Mouse (Mus musculus) erythroblast, embryonic 14.5 days (primary cell): ENCODE results near the gene Qrfp.

Experiments used
- GATA1 ChIP-seq: IDR thresholded peaks from 2 replicates; pipeline ENCODE4 v1.6.1; 2012; ENCODE audit warnings: low read length, inconsistent platforms, mixed read lengths
- TAL1 ChIP-seq: IDR thresholded peaks from 3 replicates; pipeline ENCODE4 v1.6.1; 2012; ENCODE audit warnings: low read length, inconsistent platforms, mixed read lengths

DNA sequence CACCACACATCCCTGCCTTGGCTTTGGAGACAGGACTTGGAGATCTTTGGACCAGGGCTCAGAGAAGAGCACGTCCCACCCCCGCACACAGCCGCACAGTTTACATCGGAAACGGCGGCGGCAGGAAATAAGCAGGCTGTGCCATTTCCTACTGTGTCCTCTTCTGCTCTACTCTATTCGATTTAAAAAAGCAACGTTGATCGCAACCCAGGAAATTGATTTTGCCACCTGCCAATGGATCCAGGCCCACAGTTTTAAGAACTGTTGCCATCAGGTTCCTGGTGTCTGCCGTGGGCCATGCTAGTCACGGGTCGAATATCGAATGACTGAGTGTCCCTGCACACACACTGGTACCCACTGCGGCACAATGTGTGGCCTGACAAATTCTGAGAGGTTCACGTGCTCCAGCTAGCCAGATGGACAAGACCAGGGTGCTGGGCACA, 15.1 kb upstream of the Qrfp start:
- TF ChIP-seq TAL1 (no peak), GATA1 (no peak)
